Mouse (Mus musculus) liver, embryonic 11.5 days (tissue): Measurements from ENCODE around the gene Sdc4. TPM values are rescaled to one million over a fixed set of nuclear protein-coding genes. Genes with fewer than 3 reads are reported as not detected.

Source experiments
- ATAC-seq: fragments of 200-750 bp; cut with Nextera tagmentation; replicated peaks from 2 replicates; pipeline ENCODE4 v1.8.0; 2017; ENCODE audit warnings: moderate number of reproducible peaks, mild to moderate bottlenecking, moderate TSS enrichment, moderate library complexity; ENCODE audit not compliant: low FRiP score
- DNase-seq: peaks from one replicate; pipeline ENCODE4 v3.0.0-alpha.2; 2017; ENCODE audit warnings: low spot score
- H3K27ac ChIP-seq: fragments of 300-500 bp; sonication (generic); 2 replicates; pipeline ENCODE4 v1.5.1; 2014; ENCODE audit warnings: mild to moderate bottlenecking, low read depth, low read length, control low read depth
- H3K27me3 ChIP-seq: fragments of 300-500 bp; sonication (generic); replicated peaks from 2 replicates; pipeline ENCODE4 v1.6.1; 2014; ENCODE audit warnings: low read length, mixed read lengths; ENCODE audit not compliant: control insufficient read depth, insufficient read depth
- H3K36me3 ChIP-seq: fragments of 300-500 bp; sonication (generic); 2 replicates; pipeline ENCODE4 v1.6.1; 2014; ENCODE audit warnings: mild to moderate bottlenecking, low read length, moderate library complexity, mixed read lengths; ENCODE audit not compliant: control insufficient read depth, insufficient read depth
- H3K4me1 ChIP-seq: fragments of 300-500 bp; sonication (generic); replicated peaks from 2 replicates; pipeline ENCODE4 v1.6.1; 2014; ENCODE audit warnings: low read length, mixed read lengths; ENCODE audit not compliant: control insufficient read depth, insufficient read depth
- H3K4me2 ChIP-seq: fragments of 300-500 bp; sonication (generic); 2 replicates; pipeline ENCODE4 v1.6.1; 2014; ENCODE audit warnings: mild to moderate bottlenecking, control low read depth, moderate library complexity
- H3K4me3 ChIP-seq: fragments of 300-500 bp; sonication (generic); 2 replicates; pipeline ENCODE4 v1.5.1; 2014; ENCODE audit warnings: low read depth, low read length, control low read depth
- H3K9ac ChIP-seq: fragments of 300-500 bp; sonication (generic); 2 replicates; pipeline ENCODE4 v1.6.1; 2014; ENCODE audit warnings: low read depth, low read length, control low read depth
- H3K9me3 ChIP-seq: fragments of 300-500 bp; sonication (generic); 2 replicates; pipeline ENCODE4 v1.6.1; 2016; ENCODE audit warnings: low read length, inconsistent platforms, mixed read lengths; ENCODE audit not compliant: control insufficient read depth
- WGBS: fragments of 180-500 bp; shearing (Covaris S2); extraction: QIAGEN DNeasy Blood & Tissue Kit; methylation state at CpG from one replicate; pipeline ENCODE4 v1.1.7; 2014; 5-methylcytosine and 5-hydroxymethylcytosine counted together
- polyA plus RNA-seq: library from polyadenylated mRNA; unstranded; fragments of >200 nt; fragmentation: Nextera tagmentation; extraction: Ambion mirVana; gene quantifications from 2 replicates; pipeline ENCODE4 v1.2.1, GENCODE M21; 2014

Gene Sdc4
- polyA plus RNA-seq, 1 experiment from 2014 or later: 38.9 TPM

DNA sequence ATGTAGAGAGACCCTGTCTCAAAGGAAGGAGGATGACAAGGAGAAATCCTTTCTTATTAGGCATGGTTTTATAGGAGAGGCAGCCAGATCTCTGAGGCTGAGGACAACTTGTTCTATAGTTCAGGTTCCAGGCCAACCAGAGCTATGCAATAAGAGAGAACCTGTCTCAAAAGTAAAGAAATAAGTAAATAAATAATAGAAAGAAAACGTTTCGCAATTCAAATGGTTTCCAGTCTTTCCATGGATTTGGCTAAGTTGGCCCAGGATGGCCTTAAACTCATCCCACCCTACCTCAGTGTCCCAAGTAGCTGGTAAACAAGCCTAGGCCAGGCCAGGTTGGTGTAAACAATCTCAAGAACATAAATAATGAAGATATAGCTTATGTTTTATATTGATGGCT, 1.0 kb upstream of the Sdc4 start:
- 67% methylated on average over 2 of the region's 2 CpGs for WGBS
- Histone ChIP-seq H3K36me3 (no peaks in the 10 kb centered on the region), H3K4me1 (no peaks in the 10 kb centered on the region; the same call in 1 of the 2 replicates), H3K9ac (no peak overlapping the region), H3K4me2 (no peak overlapping the region), H3K9me3 (no peaks in the 10 kb centered on the region), H3K27me3 (peaks cover 34% of the 10 kb centered on the region), H3K4me3 (no peak overlapping the region), H3K27ac (no peak overlapping the region)
- DNase-seq: no peak
- ATAC-seq: no peak

DNA sequence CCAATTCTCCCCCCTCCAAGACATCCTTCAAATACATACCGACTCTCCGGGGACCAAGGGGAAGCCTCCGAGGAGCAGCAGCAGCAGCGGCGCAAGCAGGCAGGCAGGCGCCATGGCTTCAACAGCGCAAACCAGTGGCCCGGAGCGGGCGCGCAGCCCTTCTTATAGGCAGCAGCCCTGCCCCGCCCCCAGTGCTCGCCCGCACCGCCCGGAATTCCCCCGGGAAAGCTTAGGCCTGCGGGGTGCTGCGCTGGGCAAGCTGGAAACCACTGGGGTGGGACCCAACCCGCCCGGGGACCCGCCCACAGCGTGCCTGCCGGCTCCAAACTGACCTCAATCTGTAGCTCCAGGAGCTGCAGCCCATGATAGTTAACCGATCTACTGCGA, 643 bp downstream of the Sdc4 start:
- Histone ChIP-seq H3K9me3 (no peaks in the 10 kb centered on the region), H3K36me3 (no peaks in the 10 kb centered on the region), H3K9ac (peak overlapping the region; percentile 64), H3K4me1 (peaks cover 5% of the 10 kb centered on the region), H3K4me2 (peak overlapping the region; percentile 65), H3K4me3 (peak overlapping the region; percentile 57), H3K27me3 (peaks cover 34% of the 10 kb centered on the region), H3K27ac (peak overlapping the region; percentile 53; the same call in 1 of the 2 replicates)
- ATAC-seq: peak; percentile 80
- WGBS: under 1% methylated on average over 26 of the region's 26 CpGs
- peak; percentile 78 for DNase-seq

DNA sequence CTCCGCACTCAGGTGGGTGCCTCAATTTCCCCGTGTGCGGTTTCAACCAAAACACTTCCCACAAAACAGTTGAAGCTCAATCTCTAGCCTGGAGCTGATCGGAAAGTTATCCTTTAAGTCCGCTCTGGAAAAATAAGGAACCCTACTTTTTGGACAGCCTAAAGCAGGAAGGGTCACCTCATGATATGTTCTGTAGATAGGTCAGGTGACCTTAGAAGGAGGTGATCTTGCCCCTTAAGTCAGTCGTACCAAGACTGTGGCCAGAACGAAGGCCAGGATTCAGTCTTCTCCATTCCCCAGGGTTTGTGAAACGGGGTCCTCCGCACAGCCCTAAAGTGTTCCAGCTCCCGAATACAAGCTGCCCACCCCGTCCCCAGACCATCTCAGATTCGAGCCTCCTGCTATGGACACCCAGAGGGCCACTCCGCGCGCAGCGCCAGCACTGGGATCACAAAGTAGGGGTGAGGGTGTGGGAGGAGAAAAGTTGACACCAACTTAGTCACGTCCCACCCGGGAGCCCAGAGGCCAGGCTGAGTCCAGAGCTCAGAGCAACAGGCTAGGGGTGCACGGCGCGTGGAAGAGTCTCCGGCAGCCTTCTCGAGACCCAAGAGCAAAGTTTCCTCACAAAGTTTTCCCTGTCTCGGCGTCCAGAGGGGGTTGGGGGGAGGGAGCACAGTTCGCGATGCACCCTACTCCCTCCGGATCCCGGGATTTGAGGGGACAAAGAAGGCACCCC, 1.2 kb downstream of the Sdc4 start:
- ATAC-seq: 0 out of 2 replicates have a peak, but pooled peaks have one; percentile 13
- peaks cover 36% of the 10 kb centered on the region for H3K27me3 ChIP-seq
- H3K27ac ChIP-seq: peak overlapping the region; percentile 53; the same call in 1 of the 2 replicates
- no peaks in the 10 kb centered on the region for H3K36me3 ChIP-seq
- H3K9me3 ChIP-seq: no peaks in the 10 kb centered on the region
- peaks cover 5% of the 10 kb centered on the region for H3K4me1 ChIP-seq
- WGBS: 5% methylated on average over 29 of the region's 29 CpGs
- H3K4me3 ChIP-seq: peak overlapping the region; percentile 57
- DNase-seq: no peak
- H3K9ac ChIP-seq: peak overlapping the region; percentile 64
- peak overlapping the region; percentile 65 for H3K4me2 ChIP-seq

DNA sequence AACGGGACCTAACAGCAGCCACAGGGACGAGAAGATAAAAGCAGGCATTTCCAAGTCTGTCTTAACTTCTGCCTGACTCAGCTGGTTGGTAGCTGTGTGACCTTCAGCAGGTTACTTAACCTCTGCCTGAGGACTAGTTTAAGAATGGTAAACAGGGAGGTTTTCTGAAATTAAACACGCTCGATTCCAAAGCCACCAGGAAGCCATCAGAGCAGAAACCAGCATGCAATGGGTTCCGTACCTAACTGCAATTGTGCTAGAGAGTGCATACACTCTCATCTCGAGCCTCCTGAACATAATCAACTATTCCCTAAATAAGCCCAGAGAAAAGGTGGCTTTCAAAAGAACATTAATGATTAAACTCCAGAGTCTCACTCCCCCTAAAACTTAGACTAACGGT, 2.0 kb downstream of the Sdc4 start:
- Histone ChIP-seq H3K9me3 (no peaks in the 10 kb centered on the region), H3K4me3 (peak overlapping the region; percentile 57), H3K9ac (peak overlapping the region; percentile 23; the same call in 1 of the 2 replicates), H3K4me2 (peak overlapping the region; percentile 65), H3K36me3 (no peaks in the 10 kb centered on the region), H3K4me1 (peaks cover 5% of the 10 kb centered on the region), H3K27ac (no peak overlapping the region), H3K27me3 (peaks cover 38% of the 10 kb centered on the region)
- ATAC-seq (no peak), DNase-seq (no peak)
- 26% methylated on average over 7 of the region's 7 CpGs for WGBS

DNA sequence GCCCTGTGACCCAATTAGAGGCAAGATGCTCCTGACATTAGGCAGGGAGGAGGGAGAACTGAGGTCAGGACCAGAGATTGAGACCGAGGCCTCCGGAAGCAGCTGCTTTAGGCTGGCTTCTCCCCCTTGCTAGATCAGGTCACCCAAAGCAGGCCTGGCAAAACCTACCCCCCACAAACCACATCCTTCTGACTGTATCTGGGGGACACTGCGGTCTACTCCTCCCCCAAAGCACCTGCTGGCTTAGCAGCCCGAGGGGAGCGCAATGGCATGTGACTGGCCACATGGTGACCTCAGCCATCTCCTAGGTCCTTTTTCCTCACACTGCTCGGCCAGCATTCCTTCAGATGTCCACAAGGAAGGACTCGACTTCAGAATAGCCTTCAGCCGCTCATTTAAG, 2.5 kb downstream of the Sdc4 start:
- peaks cover 42% of the 10 kb centered on the region for H3K27me3 ChIP-seq
- H3K9ac ChIP-seq: 0 out of 2 replicates have a peak overlapping the region, but pooled peaks have one; percentile 15
- DNase-seq (no peak), ATAC-seq (no peak)
- peak overlapping the region; percentile 65 for H3K4me2 ChIP-seq
- H3K4me1 ChIP-seq: peaks cover 9% of the 10 kb centered on the region
- no peaks in the 10 kb centered on the region for H3K36me3 ChIP-seq
- H3K4me3 ChIP-seq: peak overlapping the region; percentile 57
- 22% methylated on average over 8 of the region's 8 CpGs for WGBS
- H3K27ac ChIP-seq: no peak overlapping the region
- H3K9me3 ChIP-seq: no peaks in the 10 kb centered on the region

DNA sequence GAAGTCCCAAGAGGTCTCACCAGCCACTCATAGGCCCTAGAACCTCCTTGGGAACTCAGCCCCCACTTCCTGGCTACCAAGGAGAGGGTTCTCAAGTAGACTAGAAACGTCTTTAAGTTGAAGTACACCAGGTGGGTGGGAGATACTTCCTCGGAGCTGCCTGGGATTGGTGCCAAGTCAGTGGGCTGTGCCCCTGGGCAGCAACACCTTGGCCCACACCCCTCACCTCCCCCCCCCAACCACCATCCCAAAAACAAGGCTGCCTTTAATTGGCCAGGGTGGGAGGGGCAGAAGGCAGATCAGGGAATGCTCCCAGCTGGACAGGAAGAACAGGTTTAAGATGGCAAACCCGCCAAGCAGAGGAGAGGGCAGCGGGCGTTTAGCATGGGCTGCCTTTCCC, 3.4 kb downstream of the Sdc4 start:
- Histone ChIP-seq H3K27ac (no peak overlapping the region), H3K4me3 (no peak overlapping the region), H3K27me3 (peaks cover 42% of the 10 kb centered on the region), H3K4me2 (peak overlapping the region; percentile 16; the same call in 1 of the 2 replicates), H3K36me3 (no peaks in the 10 kb centered on the region), H3K9me3 (no peaks in the 10 kb centered on the region), H3K4me1 (peaks cover 15% of the 10 kb centered on the region), H3K9ac (no peak overlapping the region)
- DNase-seq: no peak
- no peak for ATAC-seq
- 75% methylated on average over 5 of the region's 5 CpGs for WGBS

DNA sequence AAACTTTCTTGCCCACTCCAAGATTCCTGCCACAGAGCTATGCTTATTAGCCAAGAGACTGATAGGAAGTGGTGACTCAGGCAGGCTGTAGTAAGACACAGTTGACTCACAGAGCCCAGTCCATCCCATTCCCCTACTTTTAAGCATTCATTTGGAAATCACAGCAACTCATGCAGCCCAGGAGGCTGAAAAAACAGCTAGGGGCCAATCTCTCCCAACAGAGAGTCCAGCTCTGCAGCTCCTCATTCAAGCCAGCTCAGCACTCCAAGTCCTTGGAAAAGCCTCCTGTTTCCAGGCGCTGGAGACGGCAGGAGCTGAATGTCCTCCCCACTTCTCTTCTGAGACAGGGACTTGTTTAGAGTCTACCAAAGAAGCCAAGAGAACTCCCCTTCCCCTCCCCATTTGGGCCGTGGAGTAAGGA, 4.7 kb downstream of the Sdc4 start:
- no peak overlapping the region for H3K4me3 ChIP-seq
- peaks cover 42% of the 10 kb centered on the region for H3K27me3 ChIP-seq
- ATAC-seq (no peak), DNase-seq (no peak)
- no peak overlapping the region for H3K27ac ChIP-seq
- H3K36me3 ChIP-seq: no peaks in the 10 kb centered on the region
- no peaks in the 10 kb centered on the region for H3K9me3 ChIP-seq
- H3K4me1 ChIP-seq: peaks cover 22% of the 10 kb centered on the region
- 41% methylated on average over 3 of the region's 3 CpGs for WGBS
- H3K9ac ChIP-seq: no peak overlapping the region
- H3K4me2 ChIP-seq: peak overlapping the region; percentile 32

DNA sequence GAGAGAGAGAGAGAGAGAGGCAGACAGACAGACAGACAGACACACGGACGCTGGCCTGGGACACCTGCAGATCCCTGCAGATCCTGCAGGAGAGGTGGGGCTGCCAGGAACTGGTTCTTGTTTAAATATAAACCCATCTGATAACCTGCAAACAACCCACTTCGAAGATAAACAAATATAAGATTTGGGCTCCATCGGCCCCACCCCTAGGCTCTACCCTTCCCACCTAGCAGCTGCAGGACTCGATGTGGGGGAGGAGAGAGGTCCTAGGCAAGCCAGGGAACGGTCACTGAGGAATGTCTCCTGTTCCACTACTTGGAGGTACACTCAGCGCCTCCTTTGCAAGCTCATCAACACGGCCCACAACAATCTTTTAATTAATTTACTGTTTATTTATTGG, 5.4 kb downstream of the Sdc4 start:
- DNase-seq: no peak
- peaks cover 35% of the 10 kb centered on the region for H3K27me3 ChIP-seq
- H3K27ac ChIP-seq: no peak overlapping the region
- no peak overlapping the region for H3K4me3 ChIP-seq
- H3K9ac ChIP-seq: no peak overlapping the region
- H3K4me1 ChIP-seq: peaks cover 22% of the 10 kb centered on the region
- 56% methylated on average over 8 of the region's 8 CpGs for WGBS
- H3K4me2 ChIP-seq: peak overlapping the region; percentile 32
- ATAC-seq: no peak
- no peaks in the 10 kb centered on the region for H3K9me3 ChIP-seq
- H3K36me3 ChIP-seq: no peaks in the 10 kb centered on the region

DNA sequence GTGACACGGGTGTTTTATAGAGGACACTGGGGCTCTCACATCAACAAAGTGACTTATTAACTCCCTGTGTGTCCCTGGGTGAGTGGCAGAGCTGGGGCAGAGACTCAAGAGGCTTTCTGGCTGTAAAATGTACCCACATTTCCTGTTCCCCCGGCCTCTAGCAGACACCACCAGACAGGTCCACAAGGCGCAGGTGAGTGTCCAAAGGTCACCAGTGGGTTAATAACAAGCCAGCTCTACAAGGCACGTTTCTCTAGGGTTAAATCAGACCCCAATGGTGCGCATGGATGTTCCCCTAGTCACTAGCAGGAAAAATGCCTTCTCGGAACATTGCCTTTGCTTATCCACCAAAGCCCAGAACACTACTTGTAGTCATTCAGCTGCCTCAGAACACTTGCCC, 6.0 kb downstream of the Sdc4 start:
- Histone ChIP-seq H3K9ac (no peak overlapping the region), H3K9me3 (no peaks in the 10 kb centered on the region), H3K4me2 (peak overlapping the region; percentile 32), H3K36me3 (no peaks in the 10 kb centered on the region), H3K27me3 (peaks cover 30% of the 10 kb centered on the region), H3K27ac (no peak overlapping the region), H3K4me3 (no peak overlapping the region), H3K4me1 (peaks cover 28% of the 10 kb centered on the region)
- no peak for ATAC-seq
- 64% methylated on average over 6 of the region's 6 CpGs for WGBS
- no peak for DNase-seq
